Mouse (Mus musculus): ENCODE results near the gene Hfe.
"Not testable (repeated sequence)": the region's sequence is repeated elsewhere in the genome, so short reads cannot be mapped to it uniquely, and the experiment has no call there.

Hfe gene

GRCm38 (mm10) chr13:23716261-23717042 lies 5.8 kb upstream of the Hfe start:
- DNase-seq (ENCODE audit: low spot score): no peak

GRCm38 (mm10) chr13:23709714-23710373 lies 810 bp downstream of the Hfe start:
- DNase-seq (ENCODE audit: low spot score): no peak

GRCm38 (mm10) chr13:23708654-23709053 lies 2.0 kb downstream of the Hfe start:
- no peak for DNase-seq (ENCODE audit: low spot score)

DNA sequence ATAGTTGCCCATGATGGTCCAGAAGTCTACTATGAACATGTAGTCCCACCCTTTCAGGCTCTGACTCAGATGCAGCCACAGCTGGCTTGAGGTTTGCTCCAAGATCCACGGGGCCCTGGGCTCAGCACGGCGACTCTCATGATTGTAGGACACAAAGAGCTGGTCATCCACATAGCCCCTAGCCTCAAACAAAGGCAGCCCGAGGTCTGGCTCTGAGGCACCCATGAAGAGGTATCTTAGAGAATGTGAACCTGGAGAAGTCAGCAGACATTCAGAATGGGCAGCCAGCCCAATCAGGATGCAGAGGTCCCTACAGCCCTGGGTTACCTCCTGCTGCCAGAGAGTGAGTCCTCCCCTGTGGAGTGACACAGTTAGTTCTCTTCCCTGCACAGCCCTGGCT lies 2.6 kb downstream of the Hfe start:
- no peak for DNase-seq (ENCODE audit: low spot score)

- DNase-seq (ENCODE audit: low spot score): no peak
Observed at GRCm38 (mm10) chr13:23706771-23707170, 3.9 kb downstream of the Hfe start.

DNA sequence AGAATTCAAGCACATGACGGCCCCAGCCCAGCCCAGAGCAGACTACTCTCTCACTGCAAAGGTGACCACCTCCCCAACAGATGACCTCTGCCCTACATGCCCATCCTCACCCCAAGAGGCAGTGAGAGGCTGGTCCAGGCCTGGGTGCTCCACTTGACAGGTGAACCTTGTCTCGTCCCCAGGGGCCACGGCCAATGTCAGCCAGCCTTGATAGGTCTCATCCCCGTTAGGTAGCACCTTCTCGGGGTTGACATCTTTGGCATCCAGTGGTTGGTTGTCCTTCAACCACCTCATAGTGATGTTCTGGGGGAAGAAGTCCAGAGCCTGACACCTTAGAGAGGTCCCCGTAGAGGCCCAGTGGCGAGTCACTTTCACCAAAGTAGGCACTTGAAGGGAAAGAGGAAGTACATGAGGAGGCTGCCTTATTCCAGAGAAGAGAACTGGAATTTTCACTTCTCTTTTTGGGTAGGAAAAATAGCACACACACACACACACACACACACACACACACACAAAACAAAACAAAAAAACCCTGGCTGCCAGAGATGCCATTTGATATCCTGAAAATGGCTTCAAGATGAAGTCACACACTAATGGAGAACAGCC lies 4.8 kb downstream of the Hfe start:
- DNase-seq (ENCODE audit: low spot score): no peak

DNA sequence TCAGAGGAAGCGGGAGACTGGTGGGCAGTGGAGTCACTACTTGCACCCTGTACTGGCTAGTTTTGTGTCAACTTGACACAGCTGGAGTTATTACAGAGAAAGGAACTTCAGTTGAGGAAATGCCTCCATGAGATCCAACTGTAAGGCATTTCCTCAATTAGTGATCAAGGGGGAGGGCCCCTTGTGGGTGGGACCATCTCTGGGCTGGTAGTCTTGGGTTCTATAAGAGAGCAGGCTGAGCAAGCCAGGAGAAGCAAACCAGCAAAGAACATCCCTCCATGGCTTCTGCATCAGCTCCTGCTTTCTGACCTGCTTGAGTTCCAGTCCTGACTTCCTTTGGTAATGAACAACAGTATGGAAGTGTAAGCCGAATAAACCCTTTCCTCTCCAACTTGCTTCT lies 7.9 kb downstream of the Hfe start:
- DNase-seq (ENCODE audit: low spot score): not testable (repeated sequence)

GRCm38 (mm10) chr13:23702220-23702619 lies 8.4 kb downstream of the Hfe start:
- no peak for DNase-seq (ENCODE audit: low spot score)

- peak; percentile 63 for DNase-seq (ENCODE audit: low spot score)
Observed at GRCm38 (mm10) chr13:23700786-23701520, 9.7 kb downstream of the Hfe start.

GRCm38 (mm10) chr13:23699767-23700166 lies 10.9 kb downstream of the Hfe start:
- DNase-seq (ENCODE audit: low spot score): no peak

DNA sequence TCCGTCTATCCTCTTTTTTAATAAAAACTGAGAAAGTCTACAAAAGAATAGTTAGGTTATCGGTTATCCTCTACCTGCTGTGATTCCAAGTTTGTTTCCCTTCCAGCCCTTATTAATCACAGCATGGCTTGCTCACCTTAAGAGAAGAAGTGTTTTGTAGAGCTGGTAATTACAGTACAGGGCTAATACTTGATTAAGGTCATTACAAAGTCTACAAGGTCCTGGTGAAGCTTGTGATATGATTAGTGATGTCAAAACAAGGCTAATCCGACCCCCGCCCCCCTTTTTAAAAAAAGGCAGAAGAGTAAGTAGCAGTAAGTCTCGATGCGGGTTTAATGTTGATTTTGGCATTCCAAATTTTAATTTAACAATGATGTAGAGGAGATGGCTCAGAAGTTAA lies 11.7 kb downstream of the Hfe start:
- no peak for DNase-seq (ENCODE audit: low spot score)

DNA sequence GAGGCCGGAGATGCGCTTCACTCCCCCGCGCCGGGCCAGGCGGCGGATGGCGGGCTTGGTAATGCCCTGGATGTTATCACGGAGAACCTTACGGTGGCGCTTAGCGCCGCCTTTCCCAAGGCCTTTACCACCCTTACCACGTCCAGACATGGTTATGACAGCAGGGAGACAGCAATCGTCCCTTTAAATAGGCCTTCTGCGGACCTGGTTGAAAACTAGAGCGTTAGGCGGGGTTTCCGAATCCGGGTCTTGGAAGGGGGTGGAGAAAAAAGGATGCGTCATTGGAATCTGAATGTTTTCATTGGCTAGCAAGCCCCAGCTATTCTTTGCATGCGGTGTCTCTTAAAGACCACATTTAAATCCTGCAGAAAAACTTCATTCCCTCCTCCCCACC lies 12.4 kb downstream of the Hfe start, which contains the start of gene Hist1h4c:
Gene Hist1h4c, minus strand, starts transcription at position 155 of the 394 bp plus-strand sequence.
- peak; percentile 100 for DNase-seq (ENCODE audit: low spot score)

GRCm38 (mm10) chr13:23697491-23698299 lies 13.0 kb downstream of the Hfe start:
- DNase-seq (ENCODE audit: low spot score): no peak

- no peak for DNase-seq (ENCODE audit: low spot score)
Observed at GRCm38 (mm10) chr13:23696061-23696474, 14.6 kb downstream of the Hfe start.

DNA sequence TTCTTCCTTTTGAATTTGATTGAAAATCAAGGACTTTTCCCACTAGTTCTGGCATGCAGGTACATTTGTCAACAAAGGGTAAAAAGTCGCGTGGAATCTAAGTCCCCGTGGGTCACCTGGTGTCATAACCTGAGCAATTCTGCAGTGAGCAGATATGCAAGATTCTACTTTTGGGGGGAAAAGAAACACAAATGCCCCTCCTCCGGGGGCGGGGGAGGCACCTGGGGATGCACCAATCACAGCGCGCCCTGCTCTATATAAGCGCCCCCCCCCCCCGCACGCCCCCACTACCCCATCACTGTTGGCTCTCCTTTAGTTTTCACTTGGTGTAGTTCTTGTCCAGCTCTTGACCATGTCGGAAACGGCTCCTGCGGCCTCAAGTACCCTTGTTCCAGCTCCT lies 15.1 kb downstream of the Hfe start, which contains the start of gene Hist1h1t:
Gene Hist1h1t, plus strand, starts transcription at position 301 of the 400 bp plus-strand sequence.
- DNase-seq (ENCODE audit: low spot score): no peak

DNA sequence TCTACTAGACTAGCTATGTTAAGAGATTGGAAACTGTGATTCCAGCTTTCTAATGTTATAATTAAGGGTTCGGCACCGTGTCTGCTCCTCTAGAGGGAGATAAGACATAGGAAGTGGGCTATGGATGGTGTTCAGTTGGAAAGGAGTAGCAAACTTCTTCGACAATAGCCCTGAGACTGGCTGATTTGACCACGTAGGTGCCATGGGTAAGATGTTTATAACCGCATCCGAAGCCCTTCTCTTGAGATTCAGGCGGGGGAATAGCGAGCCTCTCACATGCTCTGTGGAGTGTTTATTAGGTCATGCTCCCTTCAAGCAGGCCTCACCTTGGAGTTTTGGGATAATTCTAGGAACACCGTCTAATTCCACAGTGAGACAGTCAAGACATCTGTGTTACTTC lies 15.7 kb downstream of the Hfe start:
- no peak for DNase-seq (ENCODE audit: low spot score)

DNA sequence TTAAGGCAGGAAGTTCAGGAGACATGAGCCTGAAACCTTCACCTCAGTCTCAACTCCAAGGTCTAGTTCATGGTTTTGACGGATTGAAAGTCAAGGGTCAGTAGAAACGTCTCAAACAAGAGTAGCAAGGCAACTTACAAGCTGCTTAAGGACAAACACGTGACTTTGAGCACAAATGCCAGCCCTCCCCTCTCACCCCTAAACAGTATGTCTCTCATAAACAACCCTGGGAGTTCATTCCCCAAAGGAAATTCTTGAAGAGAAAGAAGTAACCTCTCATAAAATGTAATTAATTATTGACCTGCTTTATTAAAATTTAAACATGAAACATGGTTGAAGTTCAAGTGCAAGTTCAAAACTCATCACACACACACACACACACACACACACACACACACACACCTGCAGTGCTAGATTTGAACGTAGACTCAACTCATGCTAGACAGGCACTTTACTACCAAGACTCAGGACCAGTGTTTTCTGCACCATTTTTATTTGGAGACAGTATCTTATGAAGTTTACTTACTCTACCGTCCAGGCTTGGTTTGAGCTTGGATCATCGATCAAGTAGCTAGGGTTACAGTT lies 16.7 kb downstream of the Hfe start:
- no peak for DNase-seq (ENCODE audit: low spot score)

GRCm38 (mm10) chr13:23689459-23689858 lies 21.2 kb downstream of the Hfe start:
- DNase-seq (ENCODE audit: low spot score): no peak

DNA sequence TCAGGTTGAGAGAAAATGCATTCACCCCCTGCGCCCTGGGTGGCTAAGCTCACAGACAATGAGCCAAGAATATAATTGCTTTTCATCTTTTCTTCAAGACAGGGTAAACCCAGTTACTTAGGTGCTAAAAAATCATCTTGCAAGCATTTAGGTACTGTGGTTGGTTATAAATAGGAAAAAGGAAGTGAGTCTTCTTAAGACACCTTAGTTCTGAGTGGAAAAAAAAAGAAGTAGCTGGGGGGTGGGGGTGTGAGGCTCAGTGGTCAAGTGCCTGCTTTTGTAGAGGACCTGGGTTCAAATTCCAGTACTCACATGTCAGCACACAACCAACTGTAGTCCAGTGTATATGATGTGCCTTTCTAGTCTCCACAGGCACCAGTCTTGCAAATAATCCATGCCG lies 21.7 kb downstream of the Hfe start:
- no peak for DNase-seq (ENCODE audit: low spot score)

DNA sequence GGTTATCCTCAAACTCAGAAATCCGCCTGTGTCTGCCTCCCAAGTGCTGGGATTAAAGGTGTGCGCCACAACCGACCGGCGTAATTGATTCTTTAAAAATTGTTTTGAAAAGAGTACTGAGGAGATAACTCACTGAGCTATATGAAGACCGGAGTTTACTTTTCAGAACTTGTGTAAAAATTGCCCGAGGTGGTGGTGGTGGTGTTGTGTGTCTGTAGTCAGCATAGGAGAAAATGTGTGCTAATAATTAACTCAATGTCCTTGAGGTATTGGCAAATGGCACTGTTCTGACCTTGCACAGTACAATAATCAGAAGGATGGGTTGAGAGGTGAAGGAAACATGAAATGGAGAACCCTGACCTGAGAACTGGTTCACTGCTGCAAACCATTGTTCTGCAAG lies 22.7 kb downstream of the Hfe start:
- DNase-seq (ENCODE audit: low spot score): no peak

GRCm38 (mm10) chr13:23687181-23687580 lies 23.5 kb downstream of the Hfe start:
- DNase-seq (ENCODE audit: low spot score): no peak
